Mouse (Mus musculus): Measurements from ENCODE around the gene Por. TPM values are rescaled to one million over a fixed set of nuclear protein-coding genes. Genes with fewer than 3 reads are reported as not detected.

Por gene
- polyA plus RNA-seq, 1 experiment = 54.2 TPM

GRCm38 (mm10) chr5:135651536-135651935, 18.3 kb upstream of the Por start:
- WGBS = 84% methylated on average over 3 of the region's 3 CpGs
- DNase-seq (ENCODE audit: low read depth, low spot score) = no peak

- DNase-seq (ENCODE audit: low read depth, low spot score) = no peak
- 81% methylated on average over 2 of the region's 2 CpGs for WGBS
Measured at GRCm38 (mm10) chr5:135653209-135653608, 16.6 kb upstream of the Por start.

- WGBS = 79% methylated on average over 5 of the region's 5 CpGs
- no peak for DNase-seq (ENCODE audit: low read depth, low spot score)
Measured at GRCm38 (mm10) chr5:135656046-135656445, 13.8 kb upstream of the Por start.

- no peak for DNase-seq (ENCODE audit: low read depth, low spot score)
- WGBS = 91% methylated on average over 5 of the region's 5 CpGs
Measured at GRCm38 (mm10) chr5:135657128-135657527, 12.7 kb upstream of the Por start.

- DNase-seq (ENCODE audit: low read depth, low spot score) = no peak
- WGBS = 53% methylated on average over 17 of the region's 17 CpGs
Measured at GRCm38 (mm10) chr5:135657703-135658373, 12.0 kb upstream of the Por start.

GRCm38 (mm10) chr5:135659956-135660355, 9.9 kb upstream of the Por start:
- no peak for DNase-seq (ENCODE audit: low read depth, low spot score)
- WGBS = 71% methylated on average over 4 of the region's 4 CpGs

- no peak for DNase-seq (ENCODE audit: low read depth, low spot score)
- 82% methylated on average over 7 of the region's 7 CpGs for WGBS
Measured at GRCm38 (mm10) chr5:135660535-135660934, 9.3 kb upstream of the Por start.

GRCm38 (mm10) chr5:135666890-135667289, 2.9 kb upstream of the Por start:
- 70% methylated on average over 5 of the region's 5 CpGs for WGBS
- DNase-seq (ENCODE audit: low read depth, low spot score) = no peak

GRCm38 (mm10) chr5:135668071-135668470, 1.8 kb upstream of the Por start:
- 81% methylated on average over 7 of the region's 7 CpGs for WGBS
- DNase-seq (ENCODE audit: low read depth, low spot score) = no peak

- 32% methylated on average over 2 of the region's 2 CpGs for WGBS
- no peak for DNase-seq (ENCODE audit: low read depth, low spot score)
Measured at GRCm38 (mm10) chr5:135670881-135671280, 1.0 kb downstream of the Por start.

- DNase-seq (ENCODE audit: low read depth, low spot score) = no peak
- 19% methylated on average over 4 of the region's 4 CpGs for WGBS
Measured at GRCm38 (mm10) chr5:135672509-135672908, 2.7 kb downstream of the Por start.

- DNase-seq (ENCODE audit: low read depth, low spot score) = no peak
- 47% methylated on average over 5 of the region's 5 CpGs for WGBS
Measured at GRCm38 (mm10) chr5:135672980-135673379, 3.1 kb downstream of the Por start.

GRCm38 (mm10) chr5:135674349-135674775, 4.5 kb downstream of the Por start:
- no peak for DNase-seq (ENCODE audit: low read depth, low spot score)
- WGBS = 14% methylated on average over 3 of the region's 3 CpGs

GRCm38 (mm10) chr5:135674821-135675220, 5.0 kb downstream of the Por start:
- WGBS = 5% methylated on average over 11 of the region's 11 CpGs
- DNase-seq (ENCODE audit: low read depth, low spot score) = no peak

GRCm38 (mm10) chr5:135676696-135677095, 6.9 kb downstream of the Por start:
- DNase-seq (ENCODE audit: low read depth, low spot score) = no peak
- WGBS = 70% methylated on average over 3 of the region's 3 CpGs

GRCm38 (mm10) chr5:135677251-135677650, 7.4 kb downstream of the Por start:
- WGBS = 85% methylated on average over 2 of the region's 2 CpGs
- no peak for DNase-seq (ENCODE audit: low read depth, low spot score)

- no peak for DNase-seq (ENCODE audit: low read depth, low spot score)
- 93% methylated on average over 6 of the region's 6 CpGs for WGBS
Measured at GRCm38 (mm10) chr5:135678481-135678880, 8.6 kb downstream of the Por start.

- no peak for DNase-seq (ENCODE audit: low read depth, low spot score)
- 58% methylated on average over 6 of the region's 6 CpGs for WGBS
Measured at GRCm38 (mm10) chr5:135680967-135681545, 11.2 kb downstream of the Por start.

GRCm38 (mm10) chr5:135682009-135682408, 12.2 kb downstream of the Por start:
- WGBS = 96% methylated on average over 5 of the region's 5 CpGs

GRCm38 (mm10) chr5:135682942-135683570, 13.2 kb downstream of the Por start:
- no peak for DNase-seq (ENCODE audit: low read depth, low spot score)
- WGBS = 52% methylated on average over 12 of the region's 12 CpGs

More at GRCm38 (mm10) chr5:135682009-135682408, 12.2 kb downstream of the Por start:
- DNase-seq (ENCODE audit: low read depth, low spot score) = no peak

GRCm38 (mm10) chr5:135690401-135690800, 20.6 kb downstream of the Por start:
- 75% methylated on average over 5 of the region's 5 CpGs for WGBS
- no peak for DNase-seq (ENCODE audit: low read depth, low spot score)

Data from large intestine, adult 2 months (tissue).